Mouse (Mus musculus): ENCODE results near the gene Nlrp9b.
"Not testable (repeated sequence)": the region's sequence is repeated elsewhere in the genome, so short reads cannot be mapped to it uniquely, and the experiment has no call there.

Gene Nlrp9b

DNA sequence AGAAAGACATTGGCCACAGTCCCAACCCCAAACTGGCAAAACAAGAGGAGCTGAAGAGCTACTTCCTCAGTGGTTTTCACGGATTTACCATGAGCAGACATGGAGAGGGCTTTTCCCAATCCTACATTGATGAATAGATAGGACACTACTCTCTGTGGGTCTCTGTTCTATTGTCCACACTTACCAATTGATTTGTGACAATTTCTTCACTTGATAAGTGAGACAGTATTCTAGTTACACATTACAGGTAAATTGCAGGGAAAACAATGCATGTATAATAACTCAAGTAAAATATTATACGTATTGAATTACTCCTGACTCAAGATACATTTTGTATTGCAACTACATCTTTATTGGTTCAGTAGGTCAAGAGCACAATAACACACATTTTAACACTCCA is 131.2 kb downstream of the Nlrp9b start, which contains the start of gene Gm16442:
Gene Gm16442 (minus strand): TSS at position 101 of the 400 bp plus-strand sequence.
- not testable (repeated sequence) for DNase-seq (ENCODE audit: low read depth in 2 of 2, low spot score in 2 of 2)

All from CD8-positive naive resting alpha-beta T cell, adult 2 months (primary cell).